Mouse (Mus musculus) 416B (cell line): ENCODE data around the gene Itpkc.
A peak's percentile ranks its signal among the peaks of the same experiment; 100 is the strongest.

ENCODE experiments used
- DNase-seq: peaks from one replicate; pipeline ENCODE4 v3.0.0; 2011; ENCODE audit warnings: low read depth

Gene Itpkc

GRCm38 (mm10) chr7:27192434-27192833 is 36.0 kb downstream of the Itpkc start:
- no peak for DNase-seq

- DNase-seq = peak; percentile 32
Measured at GRCm38 (mm10) chr7:27189271-27189931, 39.1 kb downstream of the Itpkc start.

GRCm38 (mm10) chr7:27185986-27186385 is 42.5 kb downstream of the Itpkc start:
- DNase-seq = no peak

- peak; percentile 76 for DNase-seq
Measured at GRCm38 (mm10) chr7:27184964-27185363, 43.5 kb downstream of the Itpkc start.

GRCm38 (mm10) chr7:27182498-27182897 is 46.0 kb downstream of the Itpkc start:
- no peak for DNase-seq

- DNase-seq = no peak
Measured at GRCm38 (mm10) chr7:27180837-27181695, 47.4 kb downstream of the Itpkc start, which contains the start of the genes Gm21983 and Mia. Gene Gm21983 (minus strand): TSS chr7:27181086. Gene Mia (minus strand): TSS chr7:27181157.

- DNase-seq = no peak
Measured at GRCm38 (mm10) chr7:27180036-27180435, 48.4 kb downstream of the Itpkc start.

GRCm38 (mm10) chr7:27179217-27179918 is 49.1 kb downstream of the Itpkc start:
- peak; percentile 22 for DNase-seq

- peak; percentile 100 for DNase-seq
Measured at GRCm38 (mm10) chr7:27178324-27179216, 49.9 kb downstream of the Itpkc start, which contains the start of gene Rab4b. Gene Rab4b (minus strand): TSS chr7:27178896.

- no peak for DNase-seq
Measured at GRCm38 (mm10) chr7:27177942-27178323, 50.5 kb downstream of the Itpkc start.

- DNase-seq = no peak
Measured at GRCm38 (mm10) chr7:27174896-27175295, 53.6 kb downstream of the Itpkc start.

GRCm38 (mm10) chr7:27174496-27174895 is 54.0 kb downstream of the Itpkc start:
- DNase-seq = no peak

GRCm38 (mm10) chr7:27170981-27171380 is 57.5 kb downstream of the Itpkc start:
- no peak for DNase-seq

- no peak for DNase-seq
Measured at GRCm38 (mm10) chr7:27168371-27168770, 60.1 kb downstream of the Itpkc start.

- no peak for DNase-seq
Measured at GRCm38 (mm10) chr7:27167475-27168094, 60.9 kb downstream of the Itpkc start.

- DNase-seq = peak; percentile 98
Measured at GRCm38 (mm10) chr7:27166614-27167474, 61.6 kb downstream of the Itpkc start, which contains the start of gene Egln2. Gene Egln2 (minus strand): TSS chr7:27166802.

GRCm38 (mm10) chr7:27166229-27166613 is 62.2 kb downstream of the Itpkc start:
- peak; percentile 82 for DNase-seq

- no peak for DNase-seq
Measured at GRCm38 (mm10) chr7:27165696-27166095, 62.8 kb downstream of the Itpkc start.

- DNase-seq = no peak
Measured at GRCm38 (mm10) chr7:27165007-27165655, 63.3 kb downstream of the Itpkc start.
